Mouse (Mus musculus) stomach, postnatal 0 days (tissue): ENCODE results near the gene Gdf2. TPM values are rescaled to one million over a fixed set of nuclear protein-coding genes. Genes with fewer than 3 reads are reported as not detected.

Experiments used
- ATAC-seq: fragments of 200-750 bp; cut with Nextera tagmentation; 2 replicates; pipeline ENCODE4 v1.8.0; 2017; ENCODE audit not compliant: low FRiP score, low TSS enrichment
- DNase-seq: peaks from one replicate; pipeline ENCODE4 v3.0.0-alpha.2; 2016; ENCODE audit warnings: low spot score
- H3K27ac ChIP-seq: fragments of 300-500 bp; sonication (generic); replicated peaks from 2 replicates; pipeline ENCODE4 v1.5.1; 2014; ENCODE audit warnings: mild to moderate bottlenecking, control low read depth
- H3K27me3 ChIP-seq: fragments of 300-500 bp; sonication (generic); 2 replicates; pipeline ENCODE4 v1.6.1; 2014; ENCODE audit warnings: low read length; ENCODE audit not compliant: control insufficient read depth, insufficient read depth
- H3K36me3 ChIP-seq: fragments of 300-500 bp; sonication (generic); 2 replicates; pipeline ENCODE4 v1.6.1; 2014; ENCODE audit warnings: low read length, mixed read lengths; ENCODE audit not compliant: control insufficient read depth, insufficient read depth
- H3K4me1 ChIP-seq: fragments of 300-500 bp; sonication (generic); replicated peaks from 2 replicates; pipeline ENCODE4 v1.6.1; 2014; ENCODE audit warnings: antibody characterized with exemption; ENCODE audit not compliant: control insufficient read depth, insufficient read depth
- H3K4me2 ChIP-seq: fragments of 300-500 bp; sonication (generic); replicated peaks from 2 replicates; pipeline ENCODE4 v1.6.1; 2014; ENCODE audit warnings: low read depth, mild to moderate bottlenecking, control low read depth, moderate library complexity
- H3K4me3 ChIP-seq: fragments of 300-500 bp; sonication (generic); 2 replicates; pipeline ENCODE4 v1.5.1; 2014; ENCODE audit warnings: low read depth, low read length, control low read depth
- H3K9ac ChIP-seq: fragments of 300-500 bp; sonication (generic); 2 replicates; pipeline ENCODE4 v1.6.1; 2014; ENCODE audit warnings: mild to moderate bottlenecking, low read length, control low read depth, mixed read lengths
- H3K9me3 ChIP-seq: fragments of 300-500 bp; sonication (generic); 2 replicates; pipeline ENCODE4 v1.6.1; 2016; ENCODE audit warnings: low read length; ENCODE audit not compliant: control insufficient read depth
- CTCF ChIP-seq: IDR thresholded peaks from 2 replicates; pipeline ENCODE4 v1.5.1; 2016; ENCODE audit warnings: antibody characterized with exemption, low read depth, mild to moderate bottlenecking, moderate library complexity
- EP300 ChIP-seq: optimal IDR thresholded peaks from 2 replicates; pipeline ENCODE3; 2016; ENCODE audit warnings: antibody characterized with exemption
- WGBS: fragments of 180-500 bp; shearing (Covaris S2); extraction: QIAGEN DNeasy Blood & Tissue Kit; methylation state at CpG from one replicate; pipeline ENCODE4 v1.1.7; 2014; 5-methylcytosine and 5-hydroxymethylcytosine counted together
- polyA plus RNA-seq: library from polyadenylated mRNA; unstranded; fragments of >200 nt; fragmentation: Nextera tagmentation; extraction: Ambion mirVana; gene quantifications from 2 replicates; pipeline ENCODE4 v1.2.1, GENCODE M21; 2015

Gene Gdf2
- polyA plus RNA-seq, 1 experiment from 2014 or later = 0.02 TPM

DNA sequence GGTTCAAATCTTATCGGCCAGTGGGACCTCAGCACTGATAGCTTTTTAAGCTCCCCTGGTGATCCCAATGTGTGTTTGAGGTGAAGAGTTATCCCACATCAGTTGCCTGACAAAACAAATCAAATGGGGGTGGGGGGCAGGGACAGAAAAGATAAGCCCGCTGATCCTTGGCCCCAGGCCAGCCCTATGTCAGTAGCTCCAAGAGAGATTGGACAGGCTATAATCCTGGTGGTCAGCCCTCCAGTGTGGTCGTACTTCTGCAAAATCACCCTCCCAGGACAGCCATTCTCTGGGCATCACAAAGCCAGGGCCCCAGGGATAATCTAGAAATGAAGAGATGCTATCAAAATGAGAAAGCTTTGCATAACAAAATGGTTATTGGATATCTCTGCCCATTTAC is 18.0 kb downstream of the Gdf2 start:
- Histone ChIP-seq H3K36me3 (no peaks in the 10 kb centered on the region), H3K4me2 (no peak overlapping the region), H3K4me3 (no peak overlapping the region), H3K9me3 (no peaks in the 10 kb centered on the region), H3K27me3 (no peaks in the 10 kb centered on the region), H3K4me1 (no peaks in the 10 kb centered on the region), H3K27ac (no peak overlapping the region), H3K9ac (no peak overlapping the region)
- DNase-seq (no peak), ATAC-seq (no peak)
- WGBS = 43% methylated on average over 3 of the region's 3 CpGs
- no peak for TF ChIP-seq EP300
- no peak for TF ChIP-seq CTCF

- Histone ChIP-seq H3K27ac (no peak overlapping the region), H3K27me3 (no peaks in the 10 kb centered on the region), H3K4me3 (no peak overlapping the region), H3K36me3 (no peaks in the 10 kb centered on the region), H3K9ac (no peak overlapping the region), H3K4me2 (no peak overlapping the region), H3K4me1 (no peaks in the 10 kb centered on the region), H3K9me3 (no peaks in the 10 kb centered on the region)
- TF ChIP-seq CTCF (peak; percentile 85), EP300 (no peak)
- no peak for ATAC-seq
- 9% methylated on average over 9 of the region's 9 CpGs for WGBS
- peak; percentile 43 for DNase-seq
Measured at GRCm38 (mm10) chr14:33959341-33959740, 18.5 kb downstream of the Gdf2 start.

DNA sequence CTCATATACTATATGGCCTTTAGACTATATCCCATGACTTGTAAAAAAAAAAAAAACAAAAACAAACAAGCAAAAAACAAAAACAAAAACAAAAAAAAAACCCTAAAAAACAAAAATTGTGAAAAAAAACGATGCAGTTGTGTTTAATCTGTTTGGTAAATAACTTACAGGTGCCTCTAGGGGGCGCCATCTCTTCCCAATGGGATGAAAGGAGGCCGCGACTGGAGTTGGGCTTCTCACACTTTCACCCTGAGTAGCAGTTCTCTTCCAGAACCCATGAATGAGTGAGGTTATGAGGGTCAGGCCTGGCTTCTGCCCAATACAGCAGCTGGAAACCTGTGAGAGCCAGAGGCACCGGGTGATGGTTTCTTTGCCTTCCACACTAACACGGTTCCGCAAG is 24.8 kb downstream of the Gdf2 start:
- Histone ChIP-seq H3K4me1 (no peaks in the 10 kb centered on the region), H3K4me2 (no peak overlapping the region), H3K36me3 (no peaks in the 10 kb centered on the region), H3K9me3 (no peaks in the 10 kb centered on the region), H3K27ac (no peak overlapping the region), H3K27me3 (no peaks in the 10 kb centered on the region), H3K4me3 (no peak overlapping the region), H3K9ac (no peak overlapping the region)
- no peak for DNase-seq
- TF ChIP-seq CTCF (peak; percentile 33), EP300 (no peak)
- ATAC-seq = no peak
- 57% methylated on average over 7 of the region's 7 CpGs for WGBS

DNA sequence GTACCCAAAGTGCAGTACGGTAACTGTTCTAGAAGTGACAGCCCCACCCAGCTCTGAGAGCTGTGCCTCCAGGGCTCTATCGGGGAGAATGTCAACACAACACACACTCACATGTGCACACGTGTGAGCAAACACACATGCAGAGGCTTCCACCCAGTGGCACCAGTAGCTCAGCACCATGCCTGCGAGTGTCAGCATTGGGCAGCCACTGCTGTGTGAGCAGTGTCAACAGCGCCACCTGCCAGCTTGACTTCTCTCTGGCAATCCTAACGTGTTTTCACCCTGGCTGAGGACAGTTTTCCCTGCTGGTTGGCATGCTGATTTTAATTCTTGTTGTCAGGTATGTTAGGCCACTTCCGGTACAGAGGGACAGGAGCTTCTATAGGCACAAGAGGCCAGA is 31.8 kb downstream of the Gdf2 start:
- 44% methylated on average over 7 of the region's 7 CpGs for WGBS
- H3K9me3 ChIP-seq = no peaks in the 10 kb centered on the region
- DNase-seq (peak; percentile 51), ATAC-seq (peak; percentile 84; the same call in 1 of the 2 replicates)
- TF ChIP-seq EP300 = no peak
- TF ChIP-seq CTCF = peak; percentile 64
- H3K4me1 ChIP-seq = no peaks in the 10 kb centered on the region
- H3K27ac ChIP-seq = no peak overlapping the region
- no peaks in the 10 kb centered on the region for H3K27me3 ChIP-seq
- H3K4me3 ChIP-seq = no peak overlapping the region
- H3K36me3 ChIP-seq = no peaks in the 10 kb centered on the region
- H3K9ac ChIP-seq = no peak overlapping the region
- no peak overlapping the region for H3K4me2 ChIP-seq

GRCm38 (mm10) chr14:33974752-33975151 is 33.9 kb downstream of the Gdf2 start:
- TF ChIP-seq CTCF = no peak
- no peak for TF ChIP-seq EP300
- 58% methylated on average over 5 of the region's 5 CpGs for WGBS

GRCm38 (mm10) chr14:33977748-33978147 is 36.9 kb downstream of the Gdf2 start:
- no peaks in the 10 kb centered on the region; the same call in 1 of the 2 replicates for H3K4me1 ChIP-seq
- no peak overlapping the region for H3K4me2 ChIP-seq
- no peaks in the 10 kb centered on the region for H3K9me3 ChIP-seq
- ATAC-seq = no peak
- no peak overlapping the region for H3K4me3 ChIP-seq
- WGBS = 39% methylated on average over 7 of the region's 7 CpGs
- no peak overlapping the region for H3K9ac ChIP-seq
- no peak for TF ChIP-seq EP300
- no peak for TF ChIP-seq CTCF
- DNase-seq = no peak
- no peaks in the 10 kb centered on the region for H3K27me3 ChIP-seq
- no peaks in the 10 kb centered on the region for H3K36me3 ChIP-seq
- H3K27ac ChIP-seq = no peak overlapping the region

More at GRCm38 (mm10) chr14:33974752-33975151, 33.9 kb downstream of the Gdf2 start:
- Histone ChIP-seq H3K27ac (no peak overlapping the region), H3K27me3 (no peaks in the 10 kb centered on the region), H3K9me3 (no peaks in the 10 kb centered on the region), H3K36me3 (no peaks in the 10 kb centered on the region), H3K4me1 (no peaks in the 10 kb centered on the region; the same call in 1 of the 2 replicates), H3K4me3 (no peak overlapping the region), H3K4me2 (no peak overlapping the region), H3K9ac (no peak overlapping the region)
- no peak for ATAC-seq
- DNase-seq = no peak
